Comparison of ENCODE assay signal across 20 mouse cellular contexts in the genomic region with DNA sequence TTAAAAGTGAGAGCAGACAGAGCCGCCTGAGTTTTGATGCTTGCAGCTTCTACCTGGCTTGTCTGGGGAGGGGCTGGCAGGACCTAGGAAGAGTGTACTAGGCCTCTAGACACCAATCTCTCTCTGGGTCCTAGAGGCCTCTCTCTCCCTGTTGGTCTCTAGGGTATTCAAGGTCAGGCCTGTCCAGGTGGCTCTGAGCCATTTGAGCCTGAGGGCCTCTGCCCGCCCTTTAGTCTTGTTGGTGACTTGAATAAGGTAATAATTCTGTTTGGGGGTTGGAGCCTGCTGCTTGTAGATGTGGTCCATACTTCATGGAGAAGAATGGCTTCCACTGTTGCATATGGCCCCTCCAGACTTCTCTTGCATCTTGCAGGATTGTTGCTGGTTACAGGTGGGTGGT.
DNase-seq lines count a peak whose midpoint lies in the region; ATAC-seq and TF ChIP-seq lines count a peak whose summit lies in the region.
"Had no signal": no experiment of that assay in that cellular context is flagged by ENCODE, and none has a peak within 500 bp of the region (broad histone marks: within the 10 kb centered on the region; RNA-seq: fewer than 3 reads in every experiment).

No protein-coding gene starts in this region.

- no peak for TF ChIP-seq EP300 in stomach, postnatal 0 days (optimal IDR thresholded peaks at IDR 0.05)

- H3K4me2 ChIP-seq in forebrain, embryonic 12.5 days = no peak overlapping the region
- no peak overlapping the region for H3K4me2 ChIP-seq in hindbrain, embryonic 13.5 days
- H3K4me2 ChIP-seq in hindbrain, embryonic 11.5 days (replicated peaks; ENCODE audit: low read depth, low read length) = no peak overlapping the region
- no peak overlapping the region for H3K4me2 ChIP-seq in midbrain, embryonic 11.5 days
- no peak overlapping the region for H3K4me2 ChIP-seq in neural tube, embryonic 15.5 days
- no peak overlapping the region for H3K4me2 ChIP-seq in stomach, postnatal 0 days (replicated peaks; ENCODE audit: low read depth)
- H3K4me2 ChIP-seq: heart, embryonic 15.5 days; lung, embryonic 14.5 days had no signal

- no peaks in the 10 kb centered on the region for H3K9me3 ChIP-seq in forebrain, embryonic 12.5 days
- no peaks in the 10 kb centered on the region for H3K9me3 ChIP-seq in forebrain, embryonic 10.5 days
- no peaks in the 10 kb centered on the region for H3K9me3 ChIP-seq in hindbrain, embryonic 13.5 days
- H3K9me3 ChIP-seq in hindbrain, embryonic 11.5 days (ENCODE audit: control insufficient read depth, low read length) = no peaks in the 10 kb centered on the region
- no peaks in the 10 kb centered on the region for H3K9me3 ChIP-seq in midbrain, embryonic 10.5 days (replicated peaks)
- no peaks in the 10 kb centered on the region for H3K9me3 ChIP-seq in midbrain, embryonic 11.5 days (ENCODE audit: control insufficient read depth, low read length)
- no peaks in the 10 kb centered on the region for H3K9me3 ChIP-seq in neural tube, embryonic 15.5 days (replicated peaks)
- no peaks in the 10 kb centered on the region for H3K9me3 ChIP-seq in stomach, postnatal 0 days (ENCODE audit: control insufficient read depth, low read length)
- H3K9me3 ChIP-seq: embryonic facial prominence, embryonic 10.5 days; heart, embryonic 15.5 days had no signal

- H3K9ac ChIP-seq in forebrain, embryonic 12.5 days = no peak overlapping the region
- H3K9ac ChIP-seq in hindbrain, embryonic 13.5 days = no peak overlapping the region
- H3K9ac ChIP-seq in hindbrain, embryonic 11.5 days (ENCODE audit: low read depth, low read length) = no peak overlapping the region
- no peak overlapping the region for H3K9ac ChIP-seq in midbrain, embryonic 11.5 days (ENCODE audit: low read length)
- H3K9ac ChIP-seq in neural tube, embryonic 15.5 days (replicated peaks) = no peak overlapping the region
- H3K9ac ChIP-seq in stomach, postnatal 0 days (ENCODE audit: low read length) = no peak overlapping the region
- H3K9ac ChIP-seq: heart, embryonic 15.5 days; lung, embryonic 14.5 days had no signal

- peak overlapping the region; percentile 97; the same call in 1 of the 2 replicates for H3K27ac ChIP-seq in forebrain, embryonic 12.5 days
- H3K27ac ChIP-seq in forebrain, embryonic 10.5 days = no peak overlapping the region
- H3K27ac ChIP-seq in hindbrain, embryonic 13.5 days = peak overlapping the region; percentile 89
- no peak overlapping the region for H3K27ac ChIP-seq in hindbrain, embryonic 11.5 days (ENCODE audit: low read depth, low read length)
- H3K27ac ChIP-seq in midbrain, embryonic 10.5 days (replicated peaks) = 0 out of 2 replicates have a peak overlapping the region, but pooled peaks have one; percentile 5
- H3K27ac ChIP-seq in midbrain, embryonic 11.5 days (ENCODE audit: low read depth, low read length) = no peak overlapping the region
- H3K27ac ChIP-seq in neural tube, embryonic 15.5 days (replicated peaks) = 0 out of 2 replicates have a peak overlapping the region, but pooled peaks have one; percentile 13
- no peak overlapping the region for H3K27ac ChIP-seq in stomach, postnatal 0 days (replicated peaks)
- H3K27ac ChIP-seq: embryonic facial prominence, embryonic 10.5 days had no signal

- peaks cover 42% of the 10 kb centered on the region for H3K27me3 ChIP-seq in forebrain, embryonic 12.5 days
- peaks cover 99% of the 10 kb centered on the region for H3K27me3 ChIP-seq in forebrain, embryonic 10.5 days (ENCODE audit: poor library complexity, severe bottlenecking)
- H3K27me3 ChIP-seq in hindbrain, embryonic 13.5 days = no peaks in the 10 kb centered on the region
- no peaks in the 10 kb centered on the region for H3K27me3 ChIP-seq in hindbrain, embryonic 11.5 days (ENCODE audit: control insufficient read depth, insufficient read depth, low read length)
- peaks cover 93% of the 10 kb centered on the region for H3K27me3 ChIP-seq in midbrain, embryonic 10.5 days (ENCODE audit: low read depth, poor library complexity, severe bottlenecking)
- peaks cover 8% of the 10 kb centered on the region for H3K27me3 ChIP-seq in midbrain, embryonic 11.5 days (ENCODE audit: control insufficient read depth, insufficient read depth, low read length)
- no peaks in the 10 kb centered on the region for H3K27me3 ChIP-seq in neural tube, embryonic 15.5 days (replicated peaks)
- no peaks in the 10 kb centered on the region for H3K27me3 ChIP-seq in stomach, postnatal 0 days (ENCODE audit: control insufficient read depth, insufficient read depth, low read length)
- H3K27me3 ChIP-seq: heart, embryonic 15.5 days; Patski had no signal

- H3K4me1 ChIP-seq in forebrain, embryonic 12.5 days = peaks cover 100% of the 10 kb centered on the region
- peaks cover 100% of the 10 kb centered on the region for H3K4me1 ChIP-seq in forebrain, embryonic 10.5 days
- peaks cover 100% of the 10 kb centered on the region for H3K4me1 ChIP-seq in hindbrain, embryonic 13.5 days (replicated peaks)
- H3K4me1 ChIP-seq in hindbrain, embryonic 11.5 days (replicated peaks; ENCODE audit: control insufficient read depth, insufficient read depth, low read length) = peaks cover 75% of the 10 kb centered on the region
- H3K4me1 ChIP-seq in midbrain, embryonic 10.5 days = peaks cover 100% of the 10 kb centered on the region
- peaks cover 89% of the 10 kb centered on the region for H3K4me1 ChIP-seq in midbrain, embryonic 11.5 days (ENCODE audit: control insufficient read depth, insufficient read depth, low read length)
- H3K4me1 ChIP-seq in neural tube, embryonic 15.5 days = peaks cover 100% of the 10 kb centered on the region
- H3K4me1 ChIP-seq in stomach, postnatal 0 days (replicated peaks; ENCODE audit: control insufficient read depth, insufficient read depth) = peaks cover 8% of the 10 kb centered on the region

- no peak for TF ChIP-seq CTCF in stomach, postnatal 0 days (IDR thresholded peaks at IDR 0.05; ENCODE audit: low read depth)

- no peak for ATAC-seq in forebrain, embryonic 12.5 days (ENCODE audit: low FRiP score)
- ATAC-seq in hindbrain, embryonic 13.5 days (ENCODE audit: low FRiP score) = no peak
- no peak for ATAC-seq in hindbrain, embryonic 11.5 days (ENCODE audit: low FRiP score)
- ATAC-seq in midbrain, embryonic 11.5 days (ENCODE audit: low FRiP score) = no peak
- no peak for ATAC-seq in neural tube, embryonic 15.5 days (ENCODE audit: low FRiP score)
- ATAC-seq in stomach, postnatal 0 days (ENCODE audit: low FRiP score, low TSS enrichment) = no peak
- ATAC-seq: Patski had no signal

- H3K36me3 ChIP-seq in forebrain, embryonic 12.5 days (replicated peaks) = no peaks in the 10 kb centered on the region
- no peaks in the 10 kb centered on the region for H3K36me3 ChIP-seq in forebrain, embryonic 10.5 days (replicated peaks)
- H3K36me3 ChIP-seq in hindbrain, embryonic 13.5 days = no peaks in the 10 kb centered on the region
- no peaks in the 10 kb centered on the region for H3K36me3 ChIP-seq in hindbrain, embryonic 11.5 days (ENCODE audit: control insufficient read depth, insufficient read depth, low read length)
- H3K36me3 ChIP-seq in midbrain, embryonic 10.5 days = no peaks in the 10 kb centered on the region
- no peaks in the 10 kb centered on the region for H3K36me3 ChIP-seq in midbrain, embryonic 11.5 days (ENCODE audit: control insufficient read depth, insufficient read depth, low read length)
- no peaks in the 10 kb centered on the region for H3K36me3 ChIP-seq in neural tube, embryonic 15.5 days
- H3K36me3 ChIP-seq in stomach, postnatal 0 days (ENCODE audit: control insufficient read depth, insufficient read depth, low read length) = no peaks in the 10 kb centered on the region
- H3K36me3 ChIP-seq: embryonic facial prominence, embryonic 10.5 days; heart, embryonic 15.5 days had no signal

- no peak overlapping the region for H3K4me3 ChIP-seq in forebrain, embryonic 12.5 days (replicated peaks)
- no peak overlapping the region for H3K4me3 ChIP-seq in forebrain, embryonic 10.5 days
- no peak overlapping the region for H3K4me3 ChIP-seq in hindbrain, embryonic 13.5 days
- H3K4me3 ChIP-seq in hindbrain, embryonic 11.5 days (ENCODE audit: low read depth, low read length) = no peak overlapping the region
- H3K4me3 ChIP-seq in midbrain, embryonic 10.5 days = no peak overlapping the region
- H3K4me3 ChIP-seq in midbrain, embryonic 11.5 days (ENCODE audit: low read depth, low read length) = no peak overlapping the region
- H3K4me3 ChIP-seq in neural tube, embryonic 15.5 days (replicated peaks) = no peak overlapping the region
- no peak overlapping the region for H3K4me3 ChIP-seq in stomach, postnatal 0 days (ENCODE audit: low read depth, low read length)
- H3K4me3 ChIP-seq: embryonic facial prominence, embryonic 10.5 days; heart, embryonic 15.5 days; myocyte had no signal

- DNase-seq in forebrain, embryonic 10.5 days (ENCODE audit: extremely low spot score, low spot score) = no peak
- DNase-seq in hindbrain, embryonic 11.5 days (ENCODE audit: low spot score) = no peak
- DNase-seq in midbrain, embryonic 10.5 days (ENCODE audit: low spot score) = no peak
- no peak for DNase-seq in midbrain, embryonic 11.5 days (ENCODE audit: low spot score, missing footprints)
- no peak for DNase-seq in stomach, postnatal 0 days (ENCODE audit: low spot score)
- DNase-seq: adrenal gland, adult 8-10 months; cerebellum, adult 9-10 months; heart, postnatal 4 days; liver; lung, embryonic 14.5 days; lung, postnatal 4 days; right cerebral cortex, postnatal 4 days; thymus, postnatal 14 days had no signal

- WGBS in forebrain, embryonic 12.5 days = 92% methylated on average over 2 of the region's 2 CpGs
- WGBS in forebrain, embryonic 10.5 days = 93% methylated on average over 2 of the region's 2 CpGs
- WGBS in hindbrain, embryonic 13.5 days = 90% methylated on average over 2 of the region's 2 CpGs
- 96% methylated on average over 2 of the region's 2 CpGs for WGBS in hindbrain, embryonic 11.5 days
- WGBS in midbrain, embryonic 10.5 days = 91% methylated on average over 2 of the region's 2 CpGs
- WGBS in midbrain, embryonic 11.5 days = 92% methylated on average over 2 of the region's 2 CpGs
- 84% methylated on average over 2 of the region's 2 CpGs for WGBS in neural tube, embryonic 15.5 days
- WGBS in stomach, postnatal 0 days = 93% methylated on average over 2 of the region's 2 CpGs

Comparison
In these comparisons a context has a peak if more than half of its experiments do, and no peak if none do; other contexts are left out.
1. H3K27ac ChIP-seq: peak in forebrain, embryonic 12.5 days (single experiment), hindbrain, embryonic 13.5 days (single experiment), midbrain, embryonic 10.5 days (single experiment) and neural tube, embryonic 15.5 days (single experiment); none in forebrain, embryonic 10.5 days (single experiment), hindbrain, embryonic 11.5 days (single experiment), midbrain, embryonic 11.5 days (single experiment) and stomach, postnatal 0 days (single experiment).